Mouse (Mus musculus) ovary, postnatal 10 days (tissue): ENCODE data around the gene Cfap54.

Experiments used
- DNase-seq: peaks from one replicate; pipeline ENCODE4 v3.0.0; 2022; ENCODE audit warnings: low spot score

Gene Cfap54

GRCm38 (mm10) chr10:92754359-92754758 lies 327.1 kb downstream of the Cfap54 start:
- no peak for DNase-seq

- DNase-seq = no peak
Observed at GRCm38 (mm10) chr10:92730339-92730738, 351.1 kb downstream of the Cfap54 start.

GRCm38 (mm10) chr10:92728723-92729122 lies 352.7 kb downstream of the Cfap54 start:
- DNase-seq = no peak
